Mouse (Mus musculus): Measurements from ENCODE around the gene Cdc5l. TPM values are rescaled to one million over a fixed set of nuclear protein-coding genes. Genes with fewer than 3 reads are reported as not detected.
A peak's percentile ranks its signal among the peaks of the same experiment; 100 is the strongest.

The Cdc5l gene
- polyA plus RNA-seq, 1 experiment from 2014 or later, result 31.8 TPM

DNA sequence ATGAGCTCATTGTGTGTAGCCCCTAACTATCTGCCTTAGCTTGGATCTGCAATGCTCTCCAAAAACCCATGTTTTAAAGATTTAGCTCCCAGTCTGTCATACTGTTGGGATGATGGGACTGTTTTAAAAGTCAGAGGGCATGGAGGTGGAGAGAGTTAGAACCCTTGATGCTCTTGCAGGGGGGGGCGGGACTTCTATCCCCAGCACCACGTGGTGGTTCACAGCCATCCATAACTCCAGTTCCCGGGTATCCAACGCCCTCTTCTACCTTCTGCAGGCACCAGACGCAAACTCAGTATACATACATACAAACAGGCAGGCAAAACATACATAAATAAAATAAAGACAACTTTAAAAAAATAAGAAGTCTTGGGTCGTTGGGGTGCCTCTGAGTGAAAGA lies 40.1 kb upstream of the Cdc5l start:
- no peak overlapping the region for H3K27ac ChIP-seq (replicated peaks)
- no peak overlapping the region for H3K9ac ChIP-seq (ENCODE audit: low read length)
- H3K27me3 ChIP-seq (ENCODE audit: control insufficient read depth, insufficient read depth, low read length), result no peaks in the 10 kb centered on the region
- WGBS, result 77% methylated on average over 6 of the region's 6 CpGs
- H3K36me3 ChIP-seq (ENCODE audit: control insufficient read depth, insufficient read depth, low read length), result no peaks in the 10 kb centered on the region
- no peaks in the 10 kb centered on the region for H3K4me1 ChIP-seq (replicated peaks; ENCODE audit: control insufficient read depth, insufficient read depth)
- no peak for DNase-seq (ENCODE audit: low spot score)
- H3K4me2 ChIP-seq (replicated peaks; ENCODE audit: low read depth), result no peak overlapping the region
- H3K4me3 ChIP-seq (ENCODE audit: low read depth, low read length), result no peak overlapping the region
- H3K9me3 ChIP-seq (ENCODE audit: control insufficient read depth, low read length), result no peaks in the 10 kb centered on the region
- TF ChIP-seq EP300 (optimal IDR thresholded peaks at IDR 0.05) (no peak), CTCF (IDR thresholded peaks at IDR 0.05; ENCODE audit: low read depth) (no peak)
- no peak for ATAC-seq (ENCODE audit: low FRiP score, low TSS enrichment)

DNA sequence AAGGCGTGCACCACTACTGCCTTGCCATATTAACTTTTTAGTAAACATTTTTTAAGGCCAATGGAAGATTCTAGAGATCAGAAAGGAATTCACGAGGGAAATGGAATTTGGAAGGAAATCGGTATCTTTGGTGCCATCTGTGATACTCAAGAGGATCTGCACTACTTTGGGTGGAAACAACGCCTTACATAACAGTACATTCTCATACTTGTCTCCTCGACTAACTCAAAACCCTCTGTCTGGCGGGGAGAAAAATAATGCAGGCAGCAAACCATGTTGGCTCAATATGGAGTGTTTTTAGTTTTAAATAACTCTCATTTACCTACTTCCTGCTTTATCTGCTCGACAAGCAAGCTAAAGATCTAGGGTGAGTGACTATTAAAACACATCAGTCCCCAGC lies 37.2 kb upstream of the Cdc5l start:
- ATAC-seq (ENCODE audit: low FRiP score, low TSS enrichment) (no peak), DNase-seq (ENCODE audit: low spot score) (no peak)
- Histone ChIP-seq H3K36me3 (ENCODE audit: control insufficient read depth, insufficient read depth, low read length) (no peaks in the 10 kb centered on the region), H3K4me3 (ENCODE audit: low read depth, low read length) (no peak overlapping the region), H3K27me3 (ENCODE audit: control insufficient read depth, insufficient read depth, low read length) (no peaks in the 10 kb centered on the region), H3K9ac (ENCODE audit: low read length) (no peak overlapping the region), H3K27ac (replicated peaks) (no peak overlapping the region), H3K4me2 (replicated peaks; ENCODE audit: low read depth) (no peak overlapping the region), H3K9me3 (ENCODE audit: control insufficient read depth, low read length) (no peaks in the 10 kb centered on the region), H3K4me1 (replicated peaks; ENCODE audit: control insufficient read depth, insufficient read depth) (no peaks in the 10 kb centered on the region)
- TF ChIP-seq EP300 (optimal IDR thresholded peaks at IDR 0.05), result no peak
- TF ChIP-seq CTCF (IDR thresholded peaks at IDR 0.05; ENCODE audit: low read depth), result no peak
- 80% methylated on average over 7 of the region's 7 CpGs for WGBS

DNA sequence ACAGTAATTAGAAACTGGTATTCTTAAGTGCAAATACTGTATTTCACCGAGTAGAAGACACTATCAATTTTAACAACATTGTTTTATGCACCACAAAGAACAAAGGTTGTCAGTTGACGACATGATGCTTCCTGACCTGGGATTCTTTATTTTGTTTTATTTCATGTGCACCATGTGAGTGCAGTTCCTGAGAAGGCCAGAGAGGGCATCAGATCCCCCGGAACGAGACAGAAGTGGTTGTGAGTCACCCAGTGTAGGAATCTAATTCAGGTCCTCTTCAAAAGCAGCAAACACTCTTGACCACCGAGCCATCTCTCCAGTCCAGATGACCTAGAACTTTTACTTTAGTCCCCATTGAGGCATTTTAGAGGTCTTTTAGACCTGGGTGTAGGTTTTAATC lies 34.8 kb upstream of the Cdc5l start:
- Histone ChIP-seq H3K4me1 (replicated peaks; ENCODE audit: control insufficient read depth, insufficient read depth) (no peaks in the 10 kb centered on the region), H3K9me3 (ENCODE audit: control insufficient read depth, low read length) (no peaks in the 10 kb centered on the region)
- TF ChIP-seq CTCF (IDR thresholded peaks at IDR 0.05; ENCODE audit: low read depth) (0 out of 2 replicates have a peak, but pooled peaks have one; percentile 26), EP300 (optimal IDR thresholded peaks at IDR 0.05) (no peak)

DNA sequence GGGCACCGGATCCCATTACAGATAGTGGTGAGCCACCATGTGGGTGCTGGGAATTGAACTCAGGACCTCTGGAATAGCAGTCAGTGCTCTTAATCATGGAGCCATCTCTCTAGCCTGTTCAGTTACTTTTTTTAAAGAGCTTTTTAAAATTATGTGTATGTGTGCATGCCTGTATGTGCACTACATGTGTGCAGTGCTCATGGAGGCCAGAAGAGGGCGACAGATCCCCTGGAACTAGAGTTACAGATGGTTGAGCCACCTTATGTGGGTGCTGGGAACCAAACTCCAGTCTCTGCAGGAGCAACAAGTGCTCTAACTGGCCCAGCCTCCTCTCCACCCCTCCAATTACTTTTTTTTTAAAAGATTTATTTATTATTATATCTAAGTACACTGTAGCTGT lies 33.2 kb upstream of the Cdc5l start:
- Histone ChIP-seq H3K4me2 (replicated peaks; ENCODE audit: low read depth) (no peak overlapping the region), H3K9me3 (ENCODE audit: control insufficient read depth, low read length) (no peaks in the 10 kb centered on the region), H3K4me3 (ENCODE audit: low read depth, low read length) (no peak overlapping the region), H3K27me3 (ENCODE audit: control insufficient read depth, insufficient read depth, low read length) (no peaks in the 10 kb centered on the region), H3K9ac (ENCODE audit: low read length) (no peak overlapping the region), H3K27ac (replicated peaks) (no peak overlapping the region), H3K4me1 (replicated peaks; ENCODE audit: control insufficient read depth, insufficient read depth) (no peaks in the 10 kb centered on the region), H3K36me3 (ENCODE audit: control insufficient read depth, insufficient read depth, low read length) (no peaks in the 10 kb centered on the region)
- 67% methylated on average over 2 of the region's 2 CpGs for WGBS
- DNase-seq (ENCODE audit: low spot score) (no peak), ATAC-seq (ENCODE audit: low FRiP score, low TSS enrichment) (no peak)
- TF ChIP-seq CTCF (IDR thresholded peaks at IDR 0.05; ENCODE audit: low read depth) (peak; percentile 9; the same call in 1 of the 2 replicates), EP300 (optimal IDR thresholded peaks at IDR 0.05) (no peak)

More for the DNA sequence above, 34.8 kb upstream of the Cdc5l start:
- H3K27me3 ChIP-seq (ENCODE audit: control insufficient read depth, insufficient read depth, low read length), result no peaks in the 10 kb centered on the region
- WGBS, result 78% methylated on average over 5 of the region's 5 CpGs
- no peak overlapping the region for H3K4me3 ChIP-seq (ENCODE audit: low read depth, low read length)
- no peak overlapping the region for H3K27ac ChIP-seq (replicated peaks)
- DNase-seq (ENCODE audit: low spot score) (no peak), ATAC-seq (ENCODE audit: low FRiP score, low TSS enrichment) (no peak)
- H3K4me2 ChIP-seq (replicated peaks; ENCODE audit: low read depth), result no peak overlapping the region
- no peaks in the 10 kb centered on the region for H3K36me3 ChIP-seq (ENCODE audit: control insufficient read depth, insufficient read depth, low read length)
- H3K9ac ChIP-seq (ENCODE audit: low read length), result no peak overlapping the region

DNA sequence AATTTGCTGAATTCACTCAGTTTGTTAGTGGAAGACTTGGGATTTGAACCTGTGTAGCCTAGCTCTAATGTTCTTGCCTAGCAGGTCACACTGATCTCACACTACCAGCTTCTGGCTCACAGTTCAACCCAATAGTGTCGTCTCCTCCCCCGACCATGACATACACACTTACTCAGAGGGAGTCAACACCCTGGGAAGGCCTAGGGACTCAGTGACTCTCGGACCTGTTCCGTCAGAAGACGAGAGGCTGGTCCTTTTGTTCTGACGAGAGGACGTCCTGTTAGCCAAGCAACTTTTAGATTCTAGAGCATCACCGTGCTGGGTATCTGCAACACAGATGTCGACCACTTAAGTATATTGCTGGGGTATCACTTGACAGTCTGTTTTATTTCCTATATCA lies 30.7 kb upstream of the Cdc5l start:
- Histone ChIP-seq H3K4me3 (ENCODE audit: low read depth, low read length) (no peak overlapping the region), H3K27ac (replicated peaks) (no peak overlapping the region), H3K4me1 (replicated peaks; ENCODE audit: control insufficient read depth, insufficient read depth) (no peaks in the 10 kb centered on the region), H3K27me3 (ENCODE audit: control insufficient read depth, insufficient read depth, low read length) (no peaks in the 10 kb centered on the region), H3K9ac (ENCODE audit: low read length) (no peak overlapping the region), H3K36me3 (ENCODE audit: control insufficient read depth, insufficient read depth, low read length) (no peaks in the 10 kb centered on the region), H3K9me3 (ENCODE audit: control insufficient read depth, low read length) (no peaks in the 10 kb centered on the region), H3K4me2 (replicated peaks; ENCODE audit: low read depth) (no peak overlapping the region)
- WGBS, result 84% methylated on average over 9 of the region's 9 CpGs
- ATAC-seq (ENCODE audit: low FRiP score, low TSS enrichment) (no peak), DNase-seq (ENCODE audit: low spot score) (no peak)
- TF ChIP-seq EP300 (optimal IDR thresholded peaks at IDR 0.05), result no peak
- no peak for TF ChIP-seq CTCF (IDR thresholded peaks at IDR 0.05; ENCODE audit: low read depth)

DNA sequence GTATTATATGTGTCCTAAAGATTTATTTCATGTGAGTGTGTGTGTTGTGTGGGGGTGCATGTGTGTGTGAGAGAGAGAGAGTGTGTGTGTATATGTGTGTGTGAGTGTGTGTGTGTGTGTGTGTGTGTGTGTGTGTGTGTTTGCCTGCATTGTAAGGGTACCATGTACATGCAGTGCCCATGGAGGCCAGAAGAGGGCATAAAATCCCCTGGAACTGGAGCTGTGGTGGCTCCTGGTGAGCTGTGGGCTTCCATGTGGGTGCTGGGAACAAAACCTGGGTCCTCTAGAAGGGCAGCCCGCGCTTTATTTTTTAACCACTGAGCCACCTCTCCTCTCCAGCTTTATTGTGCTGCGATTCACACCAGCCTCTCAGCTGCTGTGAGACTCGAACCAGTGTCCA lies 29.0 kb upstream of the Cdc5l start:
- DNase-seq (ENCODE audit: low spot score) (no peak), ATAC-seq (ENCODE audit: low FRiP score, low TSS enrichment) (no peak)
- Histone ChIP-seq H3K9me3 (ENCODE audit: control insufficient read depth, low read length) (no peaks in the 10 kb centered on the region), H3K4me3 (ENCODE audit: low read depth, low read length) (no peak overlapping the region), H3K4me2 (replicated peaks; ENCODE audit: low read depth) (no peak overlapping the region), H3K36me3 (ENCODE audit: control insufficient read depth, insufficient read depth, low read length) (no peaks in the 10 kb centered on the region), H3K27me3 (ENCODE audit: control insufficient read depth, insufficient read depth, low read length) (no peaks in the 10 kb centered on the region), H3K9ac (ENCODE audit: low read length) (no peak overlapping the region), H3K4me1 (replicated peaks; ENCODE audit: control insufficient read depth, insufficient read depth) (no peaks in the 10 kb centered on the region), H3K27ac (replicated peaks) (no peak overlapping the region)
- WGBS, result 84% methylated on average over 4 of the region's 4 CpGs
- peak; percentile 30; the same call in 1 of the 2 replicates for TF ChIP-seq CTCF (IDR thresholded peaks at IDR 0.05; ENCODE audit: low read depth)
- no peak for TF ChIP-seq EP300 (optimal IDR thresholded peaks at IDR 0.05)
